Mouse (Mus musculus) frontal cortex, postnatal 25 days (tissue): Measurements from ENCODE around the gene Trpm3.

Experiments
- DNase-seq, 2 experiments: peaks; one replicate each; pipeline ENCODE4 v3.0.0; 2022; ENCODE audit warnings: low spot score in 2 of 2

Trpm3 gene

DNA sequence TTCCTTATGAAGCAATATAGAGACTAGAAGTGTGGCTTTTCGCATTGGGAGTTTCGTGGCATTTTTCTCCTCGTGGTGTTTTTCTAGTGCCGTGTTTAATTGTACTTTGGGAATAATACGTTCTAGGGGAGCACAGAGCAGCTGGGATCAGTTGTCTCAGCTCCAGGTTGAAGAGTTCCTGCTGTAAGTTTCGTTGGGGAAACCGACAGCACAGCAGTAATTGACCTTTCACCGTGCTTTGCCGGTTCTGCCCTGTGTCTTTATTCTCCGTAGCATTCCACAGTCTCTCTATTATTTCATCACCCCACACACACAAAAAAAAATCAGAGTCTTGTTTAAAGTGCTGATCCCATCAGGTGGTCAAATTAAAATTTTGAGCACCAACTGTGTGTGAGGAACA lies 496.8 kb downstream of the Trpm3 start:
- DNase-seq = no peak

- DNase-seq = no peak
Observed at GRCm38 (mm10) chr19:22637786-22638185, 498.9 kb downstream of the Trpm3 start.

DNA sequence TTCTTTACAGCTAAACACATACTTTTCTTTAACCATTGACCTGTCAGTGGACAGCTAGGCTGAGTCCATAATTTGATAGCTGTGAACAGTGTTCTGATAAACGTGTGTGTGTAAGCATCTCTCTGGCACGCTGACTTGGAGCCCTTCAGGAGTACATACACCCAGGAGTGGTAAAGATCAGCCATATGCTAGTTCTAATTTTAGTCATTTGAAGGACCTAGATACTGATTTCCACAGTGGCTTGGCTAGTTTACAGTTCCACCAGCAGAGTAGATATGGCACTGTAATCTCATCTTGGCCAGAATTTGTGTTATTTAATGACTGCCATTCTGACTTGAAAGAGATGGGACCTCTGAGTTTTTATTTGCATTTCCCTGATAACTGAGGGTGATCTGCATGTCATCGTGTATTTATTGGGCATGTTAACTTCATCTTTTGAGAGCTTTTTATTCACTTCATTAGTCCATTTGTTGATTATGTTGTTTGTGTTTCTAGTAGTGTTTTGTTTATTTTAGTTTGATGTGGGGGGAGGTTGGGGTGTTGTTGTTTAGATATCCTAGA lies 499.6 kb downstream of the Trpm3 start:
- DNase-seq = no peak

DNA sequence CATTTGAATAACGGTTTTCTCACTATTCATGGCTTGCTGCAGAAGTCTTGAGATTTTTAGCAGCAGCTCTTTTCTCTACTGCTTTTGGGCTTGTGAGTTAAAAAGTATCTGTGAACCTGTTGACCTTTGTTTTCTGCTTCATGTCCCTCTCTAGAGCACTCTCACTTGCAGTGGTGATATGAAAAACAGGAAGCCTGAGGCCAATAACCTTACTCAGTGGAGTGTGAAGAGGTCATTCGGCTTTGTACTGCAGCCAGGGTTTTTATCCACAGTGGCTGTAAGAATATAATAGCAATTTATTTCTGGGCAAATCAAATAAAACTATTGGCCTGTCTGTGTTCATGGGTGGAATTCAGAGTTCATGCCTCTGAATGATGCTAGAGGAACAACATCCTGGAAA lies 503.3 kb downstream of the Trpm3 start:
- no peak for DNase-seq

DNA sequence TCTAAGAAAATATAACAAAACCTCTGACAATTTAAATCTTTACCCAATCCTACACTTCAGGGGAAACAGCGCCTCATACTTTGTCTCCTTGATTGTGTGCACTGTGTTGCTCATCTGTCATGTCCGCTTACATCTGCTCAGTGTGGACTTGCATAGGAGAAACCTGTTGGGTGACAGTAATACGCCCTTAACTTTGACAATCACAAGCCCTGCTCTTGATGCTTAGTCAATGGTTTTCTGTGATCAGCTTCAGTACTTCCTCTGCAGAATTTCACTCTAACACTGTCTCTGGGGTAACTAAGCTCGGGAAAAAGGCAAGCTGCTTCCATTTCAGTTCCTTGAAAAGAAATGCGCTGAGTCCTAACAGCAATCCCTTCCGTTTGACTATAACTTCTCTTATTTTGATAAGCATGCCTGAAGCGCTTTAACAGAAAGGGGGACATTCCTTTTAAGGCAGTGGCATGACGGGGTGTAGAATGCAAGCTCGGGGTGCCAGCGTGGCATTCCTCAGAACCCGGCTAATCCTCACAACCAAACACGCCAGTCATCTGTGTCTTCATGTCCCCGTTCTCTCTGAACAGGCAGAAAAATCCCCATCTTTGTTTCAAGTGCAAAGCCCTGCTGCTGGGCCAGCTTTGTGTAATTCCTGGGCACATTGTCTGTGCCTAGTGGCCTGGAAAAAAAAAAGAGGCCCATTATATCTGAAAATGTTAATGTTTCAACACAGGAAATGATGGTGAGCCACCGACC lies 517.8 kb downstream of the Trpm3 start:
- no peak for DNase-seq

DNA sequence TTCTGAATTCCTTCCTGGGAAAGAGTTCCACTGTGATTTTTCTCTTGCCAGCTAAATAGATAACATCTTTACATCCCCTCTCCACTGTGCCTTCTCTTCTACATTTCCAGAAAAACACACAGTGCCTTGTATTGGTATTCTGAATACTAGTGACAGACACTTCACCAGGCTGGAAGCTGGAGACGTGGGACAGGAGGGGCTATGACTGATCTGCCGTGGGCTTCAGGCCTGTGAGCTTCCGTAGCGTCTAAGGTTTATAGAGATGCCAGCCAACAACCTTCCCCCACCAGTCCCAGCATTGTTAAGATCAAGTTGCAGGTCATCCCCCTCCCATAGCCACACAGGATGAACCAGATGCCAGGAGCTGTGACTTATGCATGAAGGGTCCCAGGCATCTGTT lies 518.4 kb downstream of the Trpm3 start:
- DNase-seq = no peak

- no peak for DNase-seq
Observed at GRCm38 (mm10) chr19:22665401-22665800, 526.6 kb downstream of the Trpm3 start.

DNA sequence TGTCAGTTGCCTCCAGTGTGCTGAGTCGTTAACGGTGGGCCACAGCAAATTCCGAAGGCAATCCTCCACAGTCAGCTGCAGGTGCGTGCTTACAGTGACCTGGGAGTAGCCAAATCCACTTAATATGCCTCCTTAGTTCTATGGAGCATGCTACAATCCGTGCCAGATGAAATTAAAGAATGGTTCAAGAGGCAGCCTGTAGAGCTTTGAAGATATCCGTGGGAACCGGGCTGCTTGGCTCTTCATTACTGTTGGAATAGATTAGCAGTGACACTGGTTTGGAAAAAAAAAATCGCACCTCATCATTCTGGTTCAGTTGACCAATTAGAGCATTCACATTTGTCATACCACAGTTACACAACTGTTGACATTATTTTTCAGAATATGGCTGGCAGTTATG lies 531.4 kb downstream of the Trpm3 start:
- no peak for DNase-seq

- no peak for DNase-seq
Observed at GRCm38 (mm10) chr19:22672892-22673291, 534.0 kb downstream of the Trpm3 start.

GRCm38 (mm10) chr19:22676206-22676605 lies 537.4 kb downstream of the Trpm3 start:
- DNase-seq = no peak

DNA sequence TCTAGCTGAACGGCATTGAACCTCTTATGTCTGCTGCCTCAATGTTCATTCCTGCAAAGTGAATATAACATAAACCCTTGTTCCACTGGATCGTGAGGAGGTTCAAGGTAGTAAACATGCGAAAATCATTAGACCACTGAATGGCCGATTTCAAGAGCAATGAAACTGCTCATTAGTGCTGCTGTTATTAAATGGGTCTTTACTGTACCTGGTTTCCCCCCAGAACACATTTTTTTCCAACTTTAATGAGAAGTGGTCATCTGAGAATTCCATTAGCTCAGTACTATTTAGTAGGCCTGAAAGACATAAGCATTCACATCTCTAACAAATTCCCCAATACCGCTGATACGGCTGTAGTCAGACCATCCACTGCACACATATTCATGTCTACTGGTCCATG lies 543.4 kb downstream of the Trpm3 start:
- DNase-seq = no peak

GRCm38 (mm10) chr19:22691995-22692394 lies 553.1 kb downstream of the Trpm3 start:
- DNase-seq = no peak

DNA sequence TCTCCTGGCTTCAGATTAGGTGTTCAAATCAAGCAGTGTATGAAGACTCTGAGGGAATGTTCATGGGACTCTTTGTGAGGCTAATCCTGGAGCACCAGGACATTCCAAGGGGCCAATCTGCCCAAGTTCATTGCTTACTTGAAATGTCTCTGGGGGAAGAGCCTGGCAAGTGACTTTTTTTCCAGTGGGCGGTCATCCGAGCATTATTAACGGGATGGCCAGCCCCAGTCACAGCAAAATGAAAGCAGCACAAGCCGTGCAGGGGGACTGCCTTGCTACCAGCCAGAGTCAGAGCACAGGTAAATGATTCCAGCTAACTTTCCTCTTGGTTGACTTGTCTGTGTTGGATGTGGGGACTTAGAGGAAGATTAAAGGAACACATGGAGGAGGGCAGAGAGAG lies 553.7 kb downstream of the Trpm3 start:
- DNase-seq = no peak

DNA sequence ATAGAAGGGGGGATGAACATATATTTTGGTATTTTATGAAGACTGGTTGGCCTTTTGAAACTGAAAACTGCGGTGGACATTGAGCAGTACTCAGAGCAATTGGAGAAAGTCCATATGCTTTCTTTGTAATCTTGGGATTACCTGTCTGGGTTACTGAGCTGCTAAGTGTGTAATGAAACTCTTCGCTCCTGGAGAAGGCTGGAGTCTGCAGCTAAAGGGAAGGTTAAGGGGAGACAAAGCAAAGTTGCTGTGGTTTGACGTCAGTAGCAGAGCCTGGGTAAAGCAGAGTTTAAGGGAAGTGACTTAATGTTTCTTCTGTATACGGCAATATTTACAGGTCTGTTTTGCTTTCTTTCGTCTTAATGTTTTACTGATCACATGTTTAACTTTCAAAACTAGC lies 554.1 kb downstream of the Trpm3 start:
- no peak for DNase-seq

GRCm38 (mm10) chr19:22695423-22695822 lies 556.6 kb downstream of the Trpm3 start:
- DNase-seq = no peak

DNA sequence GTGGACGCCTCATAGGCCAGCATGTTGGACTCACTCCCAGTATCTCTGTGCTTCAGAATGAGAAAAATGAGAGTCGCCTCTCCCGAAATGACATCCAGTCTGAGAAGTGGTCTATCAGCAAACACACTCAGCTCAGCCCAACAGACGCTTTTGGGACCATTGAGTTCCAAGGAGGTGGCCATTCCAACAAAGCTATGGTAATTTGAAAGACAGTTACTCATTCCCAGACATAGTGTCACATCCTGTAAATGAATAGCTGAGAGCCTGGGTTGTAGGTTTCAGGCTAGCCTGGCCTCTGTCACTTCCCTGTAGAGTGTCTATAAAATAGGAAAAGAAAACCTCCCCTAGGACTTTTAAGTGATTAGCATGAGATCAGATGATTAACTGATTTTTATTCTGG lies 559.9 kb downstream of the Trpm3 start:
- DNase-seq = no peak

DNA sequence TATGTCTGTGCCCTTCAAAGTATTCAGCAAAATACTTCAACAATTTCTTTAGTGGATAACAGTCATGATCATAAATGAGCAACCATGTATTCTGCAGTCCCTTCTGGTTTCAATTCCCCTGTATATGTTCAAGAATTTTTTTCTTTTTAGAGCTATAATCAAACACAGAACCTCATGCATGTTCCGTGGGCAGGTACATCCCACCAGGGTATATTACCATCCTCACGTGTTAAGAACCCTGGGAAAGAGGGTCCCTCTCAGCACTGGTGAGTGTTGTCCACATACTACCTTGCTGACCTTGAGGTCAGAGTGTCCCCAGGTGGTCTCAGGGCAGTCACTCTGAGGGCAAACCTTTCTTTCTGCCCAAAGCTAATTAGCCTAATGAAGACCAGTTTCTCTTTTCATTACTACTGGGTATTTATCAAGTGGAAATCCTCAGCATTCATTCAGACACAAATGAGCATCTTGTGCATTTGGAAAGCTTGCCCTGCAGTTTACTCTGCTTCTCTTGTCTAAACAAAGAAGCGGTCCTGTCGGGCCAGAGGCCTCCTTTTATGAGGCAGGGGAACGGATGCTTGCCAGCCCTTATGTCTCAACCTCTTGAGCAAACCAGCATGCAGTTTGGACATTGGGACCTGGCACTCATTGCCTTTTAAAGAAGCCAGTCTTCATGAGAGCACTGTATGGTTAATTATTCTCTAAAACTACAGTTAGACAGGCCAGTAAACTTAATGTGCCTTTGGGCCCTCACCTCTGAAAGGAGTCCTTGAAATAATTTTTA lies 562.2 kb downstream of the Trpm3 start:
- no peak for DNase-seq

DNA sequence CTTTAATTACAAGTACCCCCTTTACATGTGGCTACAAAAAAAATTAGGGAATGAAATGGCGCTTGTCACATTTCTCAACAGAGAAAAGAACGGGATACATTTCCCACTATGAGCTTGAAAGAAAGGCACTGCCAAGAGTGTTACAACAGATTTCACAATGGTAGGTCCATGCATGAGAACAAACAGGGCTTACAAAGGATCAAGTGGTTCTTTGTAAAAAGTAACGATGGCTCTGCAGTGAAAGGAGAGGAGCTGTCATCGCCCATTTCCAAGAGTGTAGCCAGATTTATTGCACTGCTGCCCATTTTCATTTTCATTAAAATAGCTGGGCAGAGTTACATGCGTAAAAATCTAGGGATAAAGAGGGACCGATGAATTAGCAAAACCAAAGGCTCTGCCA lies 565.0 kb downstream of the Trpm3 start:
- DNase-seq = no peak

DNA sequence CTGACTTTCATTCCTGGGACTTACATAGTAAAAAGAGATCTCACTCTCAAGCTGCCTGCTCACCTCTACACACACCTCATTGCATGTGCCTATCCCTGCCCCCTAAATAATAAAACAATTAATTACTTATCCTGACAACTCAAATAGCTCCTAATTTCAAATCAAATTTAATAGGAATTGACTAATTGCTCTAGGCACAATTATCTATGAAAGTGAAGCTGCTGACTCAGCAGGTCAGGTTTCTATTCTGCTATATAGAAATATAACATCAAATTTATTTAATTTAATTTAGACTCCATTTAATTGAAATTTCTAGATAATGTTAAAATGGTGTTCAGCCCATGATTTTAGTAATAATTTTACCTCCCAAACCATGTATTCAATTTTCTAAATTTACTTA lies 566.6 kb downstream of the Trpm3 start:
- DNase-seq = no peak

DNA sequence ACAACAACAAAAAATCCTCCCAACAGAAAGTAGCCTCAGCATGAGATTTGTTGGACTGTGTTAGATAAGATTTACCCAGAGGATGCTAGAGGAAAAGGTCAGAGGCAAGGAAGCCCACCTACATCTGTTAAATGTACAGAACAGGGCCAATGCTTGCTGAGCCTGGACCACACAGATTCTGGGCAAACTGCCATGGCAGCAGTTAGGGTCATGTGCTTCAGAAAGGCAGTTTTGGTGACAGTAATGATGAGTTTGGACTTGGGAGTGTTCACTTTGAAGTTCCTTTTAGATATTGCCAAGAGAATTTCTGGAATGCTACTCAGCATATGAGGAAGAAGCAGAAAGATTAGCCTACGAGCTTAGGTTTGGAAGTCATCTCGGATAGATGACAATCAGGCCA lies 580.2 kb downstream of the Trpm3 start:
- DNase-seq = no peak

DNA sequence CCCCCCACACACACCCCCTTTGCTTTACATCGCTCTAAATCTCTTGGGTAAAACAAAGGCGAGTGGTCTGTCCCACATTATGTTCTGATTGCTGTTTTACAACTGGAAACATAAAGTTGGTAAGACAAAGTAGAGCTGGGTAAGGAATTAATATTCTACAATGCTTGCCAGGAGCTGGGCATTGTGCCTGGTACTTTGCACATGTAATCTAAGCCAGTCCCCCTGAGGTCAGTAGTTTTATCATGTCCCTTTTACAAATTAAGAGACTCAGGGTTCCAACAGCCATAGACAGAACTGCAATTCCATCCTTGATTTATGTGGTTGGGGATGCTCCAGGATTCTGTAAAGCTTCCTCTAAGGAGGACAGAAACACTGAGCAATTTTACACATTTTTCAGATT lies 591.0 kb downstream of the Trpm3 start:
- no peak for DNase-seq

DNA sequence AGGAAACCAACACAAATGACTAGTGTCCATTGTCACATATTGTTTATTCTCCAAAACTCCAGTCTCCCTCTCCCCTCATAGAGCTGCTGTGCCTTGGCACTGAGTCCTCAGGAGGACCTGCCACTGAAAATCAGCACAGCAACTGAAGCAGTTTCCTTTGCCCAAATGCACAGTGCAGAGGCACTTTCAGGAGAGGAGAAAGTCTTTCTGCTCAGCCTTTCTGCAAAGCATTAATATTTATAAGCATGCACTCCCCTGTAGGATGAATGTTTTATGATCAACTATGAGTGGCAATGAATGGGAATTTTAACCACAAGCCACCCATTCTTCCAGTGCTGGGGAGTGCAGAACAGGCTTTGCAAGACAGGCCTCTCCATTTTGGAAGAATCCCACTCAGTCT lies 592.1 kb downstream of the Trpm3 start:
- no peak for DNase-seq

GRCm38 (mm10) chr19:22736870-22737269 lies 598.0 kb downstream of the Trpm3 start:
- DNase-seq = no peak
